Mouse (Mus musculus) midbrain, postnatal 0 days (tissue): Measurements from ENCODE around the gene Mrpl2. TPM values are rescaled to one million over a fixed set of nuclear protein-coding genes. Genes with fewer than 3 reads are reported as not detected.

Experiments
- ATAC-seq: fragments of 200-750 bp; cut with Nextera tagmentation; 2 replicates; pipeline ENCODE4 v1.8.0; 2017; ENCODE audit warnings: moderate number of reproducible peaks, mild to moderate bottlenecking, moderate TSS enrichment, moderate library complexity; ENCODE audit not compliant: low FRiP score
- DNase-seq: peaks from one replicate; pipeline ENCODE4 v3.0.0-alpha.2; 2015; ENCODE audit warnings: low spot score
- H3K27ac ChIP-seq: fragments of 300-500 bp; sonication (generic); 2 replicates; pipeline ENCODE4 v1.5.1; 2014; ENCODE audit warnings: low read depth, mild to moderate bottlenecking, low read length, mixed read lengths
- H3K27me3 ChIP-seq: fragments of 300-500 bp; sonication (generic); 2 replicates; pipeline ENCODE4 v1.6.1; 2014; ENCODE audit warnings: low read length, control low read depth, mixed read lengths; ENCODE audit not compliant: insufficient read depth
- H3K36me3 ChIP-seq: fragments of 300-500 bp; sonication (generic); 2 replicates; pipeline ENCODE4 v1.6.1; 2014; ENCODE audit warnings: low read length, control low read depth, mixed read lengths; ENCODE audit not compliant: insufficient read depth
- H3K4me1 ChIP-seq: fragments of 300-500 bp; sonication (generic); 2 replicates; pipeline ENCODE4 v1.6.1; 2014; ENCODE audit warnings: mild to moderate bottlenecking, control low read depth, antibody characterized with exemption, low read length, mixed read lengths; ENCODE audit not compliant: insufficient read depth
- H3K4me2 ChIP-seq: fragments of 300-500 bp; sonication (generic); 2 replicates; pipeline ENCODE4 v1.6.1; 2014; ENCODE audit warnings: low read depth, mild to moderate bottlenecking, low read length, mixed read lengths; ENCODE audit not compliant: poor library complexity, severe bottlenecking
- H3K4me3 ChIP-seq: fragments of 300-500 bp; sonication (generic); 2 replicates; pipeline ENCODE4 v1.5.1; 2014; ENCODE audit warnings: low read depth, mild to moderate bottlenecking, low read length, moderate library complexity
- H3K9ac ChIP-seq: fragments of 300-500 bp; sonication (generic); replicated peaks from 2 replicates; pipeline ENCODE4 v1.6.1; 2014; ENCODE audit warnings: mild to moderate bottlenecking, low read length, moderate library complexity, mixed read lengths; ENCODE audit not compliant: poor library complexity, severe bottlenecking
- H3K9me3 ChIP-seq: fragments of 300-500 bp; sonication (generic); 2 replicates; pipeline ENCODE4 v1.6.1; 2016; ENCODE audit warnings: low read length, control low read depth
- CTCF ChIP-seq: IDR thresholded peaks from 2 replicates; pipeline ENCODE4 v1.5.1; 2016; ENCODE audit warnings: antibody characterized with exemption, mild to moderate bottlenecking
- WGBS: fragments of 180-500 bp; shearing (Covaris S2); extraction: QIAGEN DNeasy Blood & Tissue Kit; methylation state at CpG from one replicate; pipeline ENCODE4 v1.1.7; 2014; 5-methylcytosine and 5-hydroxymethylcytosine counted together
- polyA plus RNA-seq: library from polyadenylated mRNA; unstranded; fragments of >200 nt; fragmentation: Nextera tagmentation; extraction: Ambion mirVana; gene quantifications from 2 replicates; pipeline ENCODE4 v1.2.1, GENCODE M21; 2015
- total RNA-seq: library from RNA; depleted of rRNA; stranded (reverse); fragments of >200 nt; gene quantifications from 2 replicates; pipeline ENCODE4 v1.2.3, GENCODE M21; 2014

The Mrpl2 gene
- total and polyA plus RNA-seq, 2 experiments from 2014 or later, result 46.7 to 85.7 TPM

GRCm38 (mm10) chr17:46682654-46683389 lies 36.8 kb downstream of the Mrpl2 start:
- Histone ChIP-seq H3K4me3 (no peak overlapping the region), H3K27ac (no peak overlapping the region), H3K9ac (no peak overlapping the region), H3K4me1 (peaks cover 15% of the 10 kb centered on the region; the same call in 1 of the 2 replicates), H3K4me2 (no peak overlapping the region), H3K27me3 (no peaks in the 10 kb centered on the region), H3K36me3 (peaks cover 44% of the 10 kb centered on the region), H3K9me3 (no peaks in the 10 kb centered on the region)
- DNase-seq, result no peak
- 76% methylated on average over 16 of the region's 16 CpGs for WGBS
- TF ChIP-seq CTCF, result no peak
- ATAC-seq, result no peak

GRCm38 (mm10) chr17:46685913-46686312 lies 39.9 kb downstream of the Mrpl2 start:
- H3K9me3 ChIP-seq, result no peaks in the 10 kb centered on the region
- DNase-seq (no peak), ATAC-seq (no peak)
- 97% methylated on average over 6 of the region's 6 CpGs for WGBS
- H3K9ac ChIP-seq, result no peak overlapping the region
- peaks cover 41% of the 10 kb centered on the region for H3K36me3 ChIP-seq
- H3K4me2 ChIP-seq, result no peak overlapping the region
- H3K4me3 ChIP-seq, result no peak overlapping the region
- H3K27me3 ChIP-seq, result no peaks in the 10 kb centered on the region
- no peak overlapping the region for H3K27ac ChIP-seq
- TF ChIP-seq CTCF, result no peak
- H3K4me1 ChIP-seq, result peaks cover 4% of the 10 kb centered on the region; the same call in 1 of the 2 replicates

- DNase-seq, result no peak
- 94% methylated on average over 12 of the region's 12 CpGs for WGBS
These were observed 44.6 kb downstream of the Mrpl2 start for GRCm38 (mm10) chr17:46690665-46691064.

GRCm38 (mm10) chr17:46691390-46691789 lies 45.4 kb downstream of the Mrpl2 start:
- Histone ChIP-seq H3K27me3 (no peaks in the 10 kb centered on the region), H3K4me2 (no peak overlapping the region), H3K4me3 (no peak overlapping the region), H3K9ac (no peak overlapping the region), H3K4me1 (no peaks in the 10 kb centered on the region), H3K27ac (no peak overlapping the region), H3K9me3 (no peaks in the 10 kb centered on the region), H3K36me3 (peaks cover 6% of the 10 kb centered on the region)
- 90% methylated on average over 2 of the region's 2 CpGs for WGBS
- no peak for ATAC-seq
- DNase-seq, result no peak
- 0 out of 2 replicates have a peak, but pooled peaks have one; percentile 4 for TF ChIP-seq CTCF

More at GRCm38 (mm10) chr17:46690665-46691064, 44.6 kb downstream of the Mrpl2 start:
- Histone ChIP-seq H3K36me3 (peaks cover 14% of the 10 kb centered on the region), H3K4me1 (no peaks in the 10 kb centered on the region), H3K27me3 (no peaks in the 10 kb centered on the region), H3K27ac (no peak overlapping the region), H3K4me3 (no peak overlapping the region), H3K4me2 (no peak overlapping the region), H3K9ac (no peak overlapping the region), H3K9me3 (no peaks in the 10 kb centered on the region)
- ATAC-seq, result no peak
- TF ChIP-seq CTCF, result no peak

- Histone ChIP-seq H3K9ac (no peak overlapping the region), H3K4me1 (no peaks in the 10 kb centered on the region), H3K27me3 (no peaks in the 10 kb centered on the region), H3K4me2 (no peak overlapping the region), H3K36me3 (peaks cover 14% of the 10 kb centered on the region), H3K4me3 (no peak overlapping the region), H3K27ac (no peak overlapping the region), H3K9me3 (no peaks in the 10 kb centered on the region)
- no peak for ATAC-seq
- no peak for DNase-seq
- 56% methylated on average over 1 of the region's 1 CpGs for WGBS
- TF ChIP-seq CTCF, result no peak
These were observed 48.6 kb downstream of the Mrpl2 start for GRCm38 (mm10) chr17:46694517-46695063.

GRCm38 (mm10) chr17:46698515-46698914 lies 52.5 kb downstream of the Mrpl2 start:
- Histone ChIP-seq H3K9ac (no peak overlapping the region), H3K27ac (no peak overlapping the region), H3K27me3 (no peaks in the 10 kb centered on the region), H3K4me1 (peaks cover 10% of the 10 kb centered on the region), H3K4me3 (no peak overlapping the region), H3K36me3 (peaks cover 18% of the 10 kb centered on the region), H3K9me3 (no peaks in the 10 kb centered on the region), H3K4me2 (no peak overlapping the region)
- TF ChIP-seq CTCF, result no peak
- 90% methylated on average over 6 of the region's 6 CpGs for WGBS
- ATAC-seq (no peak), DNase-seq (no peak)
